Mouse (Mus musculus) hindbrain, embryonic 13.5 days (tissue): ENCODE measurements at regions not wholly inside any gene's neighbourhood (a gene's known extent, or its start where the extent isn't known, plus 50 kb on each side); places are given as distances from the start of the nearest gene placed in this dataset.
A peak's percentile ranks its signal among the peaks of the same experiment; 100 is the strongest.

Experiments used
- ATAC-seq: fragments of 200-750 bp; cut with Nextera tagmentation; 2 replicates; pipeline ENCODE4 v1.8.0; 2017; ENCODE audit warnings: moderate TSS enrichment; ENCODE audit not compliant: low FRiP score
- H3K27ac ChIP-seq: fragments of 300-500 bp; sonication (generic); 2 replicates; pipeline ENCODE4 v1.5.1; 2015; ENCODE audit warnings: inconsistent platforms, mild to moderate bottlenecking, moderate library complexity
- H3K27me3 ChIP-seq: fragments of 300-500 bp; sonication (generic); 2 replicates; pipeline ENCODE4 v1.6.1; 2015; ENCODE audit warnings: mild to moderate bottlenecking, inconsistent platforms
- H3K36me3 ChIP-seq: fragments of 300-500 bp; sonication (generic); 2 replicates; pipeline ENCODE4 v1.6.1; 2015; ENCODE audit warnings: mild to moderate bottlenecking, inconsistent platforms
- H3K4me1 ChIP-seq: fragments of 300-500 bp; sonication (generic); replicated peaks from 2 replicates; pipeline ENCODE4 v1.6.1; 2015; ENCODE audit warnings: inconsistent platforms
- H3K4me2 ChIP-seq: fragments of 300-500 bp; sonication (generic); 2 replicates; pipeline ENCODE4 v1.6.1; 2015; ENCODE audit warnings: inconsistent platforms, mild to moderate bottlenecking, moderate library complexity
- H3K4me3 ChIP-seq: fragments of 300-500 bp; sonication (generic); 2 replicates; pipeline ENCODE4 v1.5.1; 2015; ENCODE audit warnings: mild to moderate bottlenecking, inconsistent platforms
- H3K9ac ChIP-seq: fragments of 300-500 bp; sonication (generic); 2 replicates; pipeline ENCODE4 v1.6.1; 2015; ENCODE audit warnings: mild to moderate bottlenecking, inconsistent platforms
- H3K9me3 ChIP-seq: fragments of 300-500 bp; sonication (generic); 2 replicates; pipeline ENCODE4 v1.6.1; 2016; ENCODE audit warnings: inconsistent platforms
- WGBS: fragments of 180-500 bp; shearing (Covaris S2); methylation state at CpG from one replicate; pipeline ENCODE4 v1.1.7; 2015; 5-methylcytosine and 5-hydroxymethylcytosine counted together

DNA sequence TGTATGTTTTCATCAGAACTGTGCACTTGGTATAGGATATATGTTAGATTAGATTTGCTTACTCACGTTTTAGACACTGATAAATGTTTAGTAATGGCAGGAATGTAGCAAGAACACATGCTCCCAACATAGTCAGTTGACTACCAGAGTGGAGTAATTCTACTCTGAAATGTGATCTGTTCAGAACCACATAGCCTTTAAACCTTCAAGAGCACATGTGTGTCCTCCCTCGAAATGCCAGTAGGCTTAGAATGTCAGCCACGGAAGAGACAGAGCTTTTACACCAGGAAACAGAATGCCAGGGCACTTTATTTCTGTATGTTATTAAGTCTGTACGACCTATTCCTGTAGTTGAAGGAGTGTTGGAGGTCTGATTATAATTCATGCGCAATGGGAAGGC is 51.3 kb upstream of the Cd28 start:
- H3K4me3 ChIP-seq = no peak overlapping the region
- no peak for ATAC-seq
- no peak overlapping the region for H3K9ac ChIP-seq
- H3K27ac ChIP-seq = no peak overlapping the region
- H3K4me1 ChIP-seq = peaks cover 12% of the 10 kb centered on the region
- no peak overlapping the region for H3K4me2 ChIP-seq
- WGBS = 87% methylated on average over 5 of the region's 5 CpGs
- no peaks in the 10 kb centered on the region for H3K36me3 ChIP-seq
- H3K9me3 ChIP-seq = no peaks in the 10 kb centered on the region
- H3K27me3 ChIP-seq = no peaks in the 10 kb centered on the region

DNA sequence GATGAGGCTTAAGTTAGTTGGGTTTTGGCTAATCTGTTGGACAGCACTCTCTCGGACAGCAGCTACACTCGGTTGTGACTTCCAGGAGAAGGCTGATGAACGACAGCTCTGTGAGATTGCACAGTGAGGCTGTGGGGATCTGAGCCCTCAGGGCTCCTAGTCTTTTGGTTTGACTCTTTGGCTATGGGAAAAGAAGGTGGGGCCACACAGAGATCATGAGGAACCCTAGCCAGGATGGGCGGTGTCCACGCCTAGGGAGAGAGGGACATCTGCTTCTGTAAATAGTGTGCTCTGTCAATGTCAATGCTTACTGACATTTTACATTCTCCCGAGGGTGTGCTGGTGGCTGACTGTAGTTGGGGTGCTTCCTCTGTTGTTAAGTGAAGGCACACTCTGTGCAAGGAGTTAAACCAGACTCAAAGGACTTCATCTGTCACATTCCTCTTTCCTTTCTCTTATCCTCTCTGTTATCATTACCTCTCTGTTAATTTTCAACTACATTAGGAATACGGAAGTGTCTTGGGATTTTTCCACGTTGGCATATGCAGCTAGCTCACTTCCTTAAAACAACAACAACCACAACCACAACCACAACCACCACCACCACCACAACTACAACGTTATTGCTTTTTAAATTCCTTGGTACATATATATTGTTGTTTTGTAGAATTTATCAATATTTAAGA is 54.2 kb upstream of the Cd28 start:
- H3K4me1 ChIP-seq = peaks cover 3% of the 10 kb centered on the region; the same call in 1 of the 2 replicates
- ATAC-seq = no peak
- no peak overlapping the region for H3K4me2 ChIP-seq
- WGBS = 56% methylated on average over 9 of the region's 9 CpGs
- no peaks in the 10 kb centered on the region for H3K9me3 ChIP-seq
- no peak overlapping the region for H3K27ac ChIP-seq
- no peak overlapping the region for H3K9ac ChIP-seq
- H3K27me3 ChIP-seq = no peaks in the 10 kb centered on the region
- H3K36me3 ChIP-seq = no peaks in the 10 kb centered on the region
- no peak overlapping the region for H3K4me3 ChIP-seq

DNA sequence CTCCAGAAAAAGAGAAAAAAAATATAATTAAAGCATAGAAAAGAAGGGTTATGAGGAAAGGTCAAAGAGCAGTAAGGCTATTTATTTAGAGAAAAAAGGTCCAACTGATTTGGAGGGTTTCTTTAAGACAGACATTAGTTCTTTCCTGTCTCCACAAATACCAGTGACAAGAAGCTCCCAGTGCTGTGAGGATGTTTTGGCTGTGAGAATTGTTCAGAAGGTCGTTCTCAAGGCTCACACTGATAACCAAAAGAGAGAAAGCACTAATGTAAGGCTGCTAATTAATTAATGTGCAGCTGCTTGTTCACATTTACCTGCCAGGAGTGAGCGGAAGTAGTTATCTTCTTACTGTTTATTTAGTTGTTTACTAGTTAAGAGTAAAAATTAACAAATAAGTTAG is 54.7 kb upstream of the Cd28 start:
- Histone ChIP-seq H3K36me3 (no peaks in the 10 kb centered on the region), H3K4me3 (no peak overlapping the region), H3K27ac (no peak overlapping the region), H3K4me1 (peaks cover 3% of the 10 kb centered on the region; the same call in 1 of the 2 replicates), H3K9ac (no peak overlapping the region), H3K4me2 (no peak overlapping the region), H3K9me3 (no peaks in the 10 kb centered on the region), H3K27me3 (no peaks in the 10 kb centered on the region)
- 62% methylated on average over 2 of the region's 2 CpGs for WGBS
- ATAC-seq = no peak

DNA sequence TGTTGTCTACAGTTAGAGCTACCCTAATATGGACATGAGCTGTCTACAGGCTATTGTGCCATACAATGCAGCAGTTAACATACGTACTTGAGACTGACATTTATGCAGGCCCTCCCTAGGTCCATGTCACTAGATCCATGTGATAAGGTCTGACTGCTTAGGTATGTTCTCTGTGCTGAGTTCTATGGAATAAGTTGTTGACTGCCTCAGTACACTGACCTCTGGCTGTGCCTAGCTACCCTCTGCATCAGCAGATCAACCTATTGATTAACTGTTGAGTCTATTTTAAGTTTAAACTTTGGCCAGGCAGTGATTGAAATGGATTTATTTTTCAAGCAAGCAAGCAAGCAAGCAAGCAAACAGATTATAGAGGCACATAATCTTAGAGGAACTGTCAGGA is 57.0 kb upstream of the Cd28 start:
- Histone ChIP-seq H3K36me3 (no peaks in the 10 kb centered on the region), H3K9ac (no peak overlapping the region), H3K4me3 (no peak overlapping the region), H3K4me2 (no peak overlapping the region), H3K4me1 (peaks cover 3% of the 10 kb centered on the region; the same call in 1 of the 2 replicates), H3K9me3 (no peaks in the 10 kb centered on the region), H3K27me3 (no peaks in the 10 kb centered on the region), H3K27ac (no peak overlapping the region)
- no peak for ATAC-seq
- 88% methylated on average over 1 of the region's 1 CpGs for WGBS

DNA sequence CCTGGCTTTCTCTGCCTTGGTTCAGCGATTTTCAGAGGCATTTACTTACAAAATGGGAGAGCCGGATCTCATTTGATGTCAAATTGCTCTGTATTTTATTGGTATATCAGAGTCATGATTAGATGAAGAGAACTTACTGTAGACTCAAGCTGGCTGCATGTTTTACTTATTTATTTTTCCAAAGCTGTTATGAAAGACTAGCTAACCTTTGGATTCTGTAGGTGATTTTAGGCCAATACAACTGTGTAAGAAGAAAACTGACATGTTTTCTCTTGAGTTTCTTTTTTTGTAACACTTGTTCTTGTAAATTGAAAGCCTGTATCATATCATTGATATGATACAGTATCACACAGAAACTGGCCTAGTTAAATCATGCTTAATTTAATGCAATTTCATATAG is 57.6 kb upstream of the Cd28 start:
- Histone ChIP-seq H3K36me3 (no peaks in the 10 kb centered on the region), H3K4me1 (peaks cover 3% of the 10 kb centered on the region; the same call in 1 of the 2 replicates), H3K4me3 (no peak overlapping the region), H3K9ac (no peak overlapping the region), H3K4me2 (no peak overlapping the region), H3K27me3 (no peaks in the 10 kb centered on the region), H3K27ac (no peak overlapping the region), H3K9me3 (no peaks in the 10 kb centered on the region)
- WGBS = 79% methylated on average over 2 of the region's 2 CpGs
- ATAC-seq = no peak

DNA sequence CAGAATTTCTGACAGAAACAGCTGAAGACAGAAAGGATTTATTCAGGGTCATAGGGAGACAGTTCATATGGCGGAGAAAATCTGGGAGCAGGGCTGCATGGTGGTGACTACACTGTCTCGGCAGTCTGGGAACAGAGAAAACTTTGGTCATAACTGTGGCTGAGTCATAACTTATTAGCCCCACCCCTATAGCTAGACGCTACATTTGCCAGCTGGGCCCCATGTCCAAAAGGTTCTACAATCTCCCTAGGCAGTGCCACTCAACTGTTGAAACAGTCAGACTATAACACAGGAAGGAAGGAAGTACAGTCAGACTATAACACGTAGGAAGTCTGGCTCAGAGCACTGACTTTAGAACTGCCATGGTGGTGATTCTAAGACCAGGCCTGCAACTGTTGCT is 58.2 kb upstream of the Cd28 start:
- H3K27me3 ChIP-seq = no peaks in the 10 kb centered on the region
- H3K36me3 ChIP-seq = no peaks in the 10 kb centered on the region
- peaks cover 3% of the 10 kb centered on the region; the same call in 1 of the 2 replicates for H3K4me1 ChIP-seq
- 91% methylated on average over 4 of the region's 4 CpGs for WGBS
- no peak for ATAC-seq
- H3K4me2 ChIP-seq = no peak overlapping the region
- H3K9me3 ChIP-seq = no peaks in the 10 kb centered on the region
- no peak overlapping the region for H3K9ac ChIP-seq
- no peak overlapping the region for H3K27ac ChIP-seq
- no peak overlapping the region for H3K4me3 ChIP-seq

DNA sequence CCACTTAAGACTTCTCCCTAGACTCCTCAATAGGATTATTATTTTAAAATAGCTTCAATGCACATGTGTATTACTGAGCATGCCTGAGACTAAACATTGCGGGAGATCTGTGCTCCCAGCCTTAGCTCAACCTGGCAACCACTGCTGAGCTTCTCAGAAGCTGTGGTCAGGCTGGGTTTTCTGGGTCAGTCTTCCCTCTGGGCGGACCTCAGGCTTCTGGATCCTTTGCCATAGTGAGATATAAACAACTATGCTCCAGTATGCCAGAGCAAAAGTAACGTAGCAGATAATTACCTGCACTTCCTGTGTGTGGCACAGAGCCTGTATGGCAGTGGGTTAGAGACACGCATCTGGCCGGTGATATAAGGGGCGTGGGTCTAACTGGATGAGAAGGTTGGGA is 59.1 kb upstream of the Cd28 start:
- Histone ChIP-seq H3K27ac (no peak overlapping the region), H3K27me3 (no peaks in the 10 kb centered on the region), H3K4me2 (no peak overlapping the region), H3K36me3 (no peaks in the 10 kb centered on the region), H3K4me1 (peaks cover 3% of the 10 kb centered on the region; the same call in 1 of the 2 replicates), H3K9me3 (no peaks in the 10 kb centered on the region), H3K9ac (no peak overlapping the region), H3K4me3 (no peak overlapping the region)
- ATAC-seq = no peak
- WGBS = 90% methylated on average over 6 of the region's 6 CpGs

DNA sequence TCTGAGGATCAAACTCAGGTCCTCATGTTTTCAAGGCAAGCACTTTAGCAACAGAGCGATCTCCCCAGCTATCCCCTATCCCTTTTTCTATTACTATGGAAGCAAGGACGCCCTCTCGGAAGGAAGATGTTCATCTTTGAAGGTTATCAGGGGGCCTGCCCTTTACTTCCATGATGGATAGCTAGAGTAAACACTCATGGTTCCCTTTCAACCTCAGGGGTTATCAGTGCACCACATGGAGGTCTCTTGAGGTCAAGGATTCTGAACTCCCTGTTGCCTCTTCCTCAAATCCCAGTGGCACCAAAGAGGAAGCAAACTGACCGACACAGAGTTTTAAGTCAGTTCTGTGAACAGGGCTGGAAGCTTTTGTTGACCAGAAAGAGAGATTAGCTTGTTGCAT is 59.6 kb upstream of the Cd28 start:
- Histone ChIP-seq H3K27me3 (no peaks in the 10 kb centered on the region), H3K27ac (no peak overlapping the region)
- WGBS = 74% methylated on average over 4 of the region's 4 CpGs

DNA sequence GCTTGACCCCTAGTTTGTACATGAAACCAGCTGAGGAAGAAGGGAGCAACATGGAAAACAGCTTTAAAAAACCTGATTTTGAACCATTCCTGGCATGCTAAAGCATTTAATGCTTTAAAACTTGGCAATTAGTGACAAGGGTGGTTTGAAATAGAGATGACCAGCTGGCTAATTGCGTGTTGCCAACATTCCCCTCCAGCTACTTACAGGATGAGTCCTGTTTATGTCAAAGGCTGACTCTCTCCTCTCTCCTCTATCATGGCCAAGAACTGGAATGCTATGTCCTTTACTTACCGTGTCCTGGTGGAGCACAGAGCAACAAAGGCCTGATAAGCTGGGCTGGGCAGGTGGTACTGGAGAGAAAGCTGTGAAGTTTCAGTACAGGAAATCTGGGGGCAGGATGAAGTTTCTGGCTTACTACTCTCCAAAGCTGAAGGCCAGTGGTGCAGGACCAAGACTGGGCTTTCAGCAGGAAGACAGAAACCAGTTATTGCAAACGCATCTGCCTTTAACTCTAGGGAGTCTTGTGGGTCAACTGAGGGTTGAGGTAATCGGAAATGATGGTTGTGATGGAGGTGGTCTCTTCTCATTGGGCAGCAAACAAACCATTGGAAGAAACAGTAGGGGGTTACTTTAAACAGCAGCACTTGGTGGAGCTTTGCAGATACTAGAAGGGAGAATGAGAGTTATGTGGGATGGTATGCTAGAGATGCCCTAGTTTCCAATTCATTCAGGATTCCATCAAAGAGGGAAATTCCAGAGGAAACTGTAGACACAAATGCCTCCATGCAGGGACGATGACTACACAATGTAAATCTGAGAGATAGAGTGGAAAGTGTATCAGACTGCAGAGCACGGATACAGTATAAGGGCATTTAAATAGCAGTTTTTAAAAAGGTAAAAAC is 60.7 kb upstream of the Cd28 start:
- H3K27me3 ChIP-seq = no peaks in the 10 kb centered on the region
- no peak overlapping the region for H3K27ac ChIP-seq
- no peak overlapping the region for H3K4me3 ChIP-seq
- H3K36me3 ChIP-seq = no peaks in the 10 kb centered on the region
- H3K9ac ChIP-seq = no peak overlapping the region
- H3K4me1 ChIP-seq = no peaks in the 10 kb centered on the region
- WGBS = 77% methylated on average over 6 of the region's 6 CpGs
- ATAC-seq = no peak
- H3K9me3 ChIP-seq = no peaks in the 10 kb centered on the region
- no peak overlapping the region for H3K4me2 ChIP-seq

More for the DNA sequence above, 59.6 kb upstream of the Cd28 start:
- Histone ChIP-seq H3K36me3 (no peaks in the 10 kb centered on the region), H3K4me3 (no peak overlapping the region), H3K4me2 (no peak overlapping the region), H3K9me3 (no peaks in the 10 kb centered on the region), H3K4me1 (no peaks in the 10 kb centered on the region), H3K9ac (no peak overlapping the region)
- no peak for ATAC-seq

DNA sequence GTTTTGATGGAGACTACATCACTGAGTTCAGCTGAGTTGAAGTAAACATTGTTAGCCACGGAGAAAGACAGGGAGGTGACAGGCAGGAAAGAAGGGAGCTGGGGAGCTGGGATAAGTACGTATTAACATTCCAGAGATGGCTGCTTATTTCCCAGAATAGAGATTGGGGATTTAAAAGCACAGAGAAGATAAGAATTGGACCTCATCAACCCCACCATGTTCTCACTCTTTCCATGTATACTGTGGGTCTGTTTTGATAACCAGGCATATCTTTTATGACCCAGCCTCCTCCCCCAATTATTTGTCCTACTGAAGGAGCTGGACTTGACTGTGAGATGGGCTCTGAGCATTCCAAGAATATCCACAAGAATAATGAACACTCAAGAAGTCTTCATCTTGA is 61.4 kb upstream of the Cd28 start:
- 0 out of 2 replicates have a peak, but pooled peaks cover under 1% of the 10 kb centered on the region for H3K4me1 ChIP-seq
- no peaks in the 10 kb centered on the region for H3K9me3 ChIP-seq
- no peak overlapping the region for H3K9ac ChIP-seq
- no peak overlapping the region for H3K4me3 ChIP-seq
- H3K27ac ChIP-seq = no peak overlapping the region
- no peaks in the 10 kb centered on the region for H3K27me3 ChIP-seq
- 74% methylated on average over 2 of the region's 2 CpGs for WGBS
- H3K36me3 ChIP-seq = no peaks in the 10 kb centered on the region
- ATAC-seq = no peak
- no peak overlapping the region for H3K4me2 ChIP-seq

DNA sequence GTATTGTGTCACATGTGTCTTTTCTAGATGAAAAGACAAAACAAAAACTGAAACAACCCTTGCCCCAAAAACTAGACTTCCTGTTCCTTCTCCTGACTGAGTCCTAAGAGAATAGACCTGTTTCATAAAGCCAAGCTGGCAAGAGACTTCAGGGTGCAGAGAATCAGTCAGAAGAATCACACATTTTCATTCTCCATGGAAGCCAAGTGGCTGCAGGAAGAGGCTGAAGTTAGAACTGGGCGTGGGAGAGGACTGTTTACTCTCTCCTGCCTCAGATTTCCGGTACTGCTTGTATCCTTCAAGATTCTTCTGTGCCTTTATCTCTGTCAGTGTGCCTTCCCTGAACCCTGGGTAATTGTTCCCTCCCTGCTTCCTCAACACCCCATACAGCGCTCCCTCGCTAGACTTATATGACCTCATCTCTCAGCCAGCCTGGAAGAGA is 64.0 kb upstream of the Cd28 start:
- H3K27ac ChIP-seq = no peak overlapping the region
- H3K9me3 ChIP-seq = no peaks in the 10 kb centered on the region
- H3K36me3 ChIP-seq = no peaks in the 10 kb centered on the region
- no peak overlapping the region for H3K4me3 ChIP-seq
- H3K9ac ChIP-seq = no peak overlapping the region
- peaks cover 20% of the 10 kb centered on the region for H3K4me1 ChIP-seq
- ATAC-seq = no peak
- 77% methylated on average over 4 of the region's 4 CpGs for WGBS
- no peak overlapping the region for H3K4me2 ChIP-seq
- H3K27me3 ChIP-seq = no peaks in the 10 kb centered on the region

DNA sequence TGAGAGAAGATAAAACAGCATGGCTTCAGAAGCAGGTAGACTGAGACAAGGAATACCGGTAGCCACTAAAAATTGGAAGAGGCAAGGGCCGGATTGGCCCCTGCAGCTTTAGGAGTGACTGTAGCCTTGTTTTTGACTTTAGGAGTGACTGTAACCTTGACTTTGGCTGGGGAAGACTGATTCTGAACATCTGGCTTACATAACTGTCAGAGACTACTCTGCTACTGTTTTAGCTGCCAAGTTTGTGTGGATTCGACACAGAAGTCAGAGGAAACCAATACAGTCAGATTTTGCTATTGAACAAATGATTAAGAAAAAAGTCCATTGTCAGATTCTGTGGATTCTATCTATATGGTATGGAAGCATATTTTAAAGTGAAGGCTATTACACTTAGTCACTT is 66.4 kb upstream of the Cd28 start:
- ATAC-seq = no peak
- H3K9me3 ChIP-seq = no peaks in the 10 kb centered on the region
- H3K27me3 ChIP-seq = no peaks in the 10 kb centered on the region
- H3K27ac ChIP-seq = peak overlapping the region; percentile 42; the same call in 1 of the 2 replicates
- peaks cover 23% of the 10 kb centered on the region for H3K4me1 ChIP-seq
- H3K36me3 ChIP-seq = no peaks in the 10 kb centered on the region
- 88% methylated on average over 3 of the region's 3 CpGs for WGBS
- H3K4me3 ChIP-seq = no peak overlapping the region
- H3K9ac ChIP-seq = no peak overlapping the region
- H3K4me2 ChIP-seq = no peak overlapping the region
